Mouse (Mus musculus) hindlimb bud, embryonic 11.5 days (tissue): ENCODE data around the gene Zfp593.

Experiments used
- DNase-seq: peaks from one replicate; pipeline ENCODE4 v3.0.0-alpha.2; 2012; ENCODE audit warnings: low read depth, low spot score; ENCODE audit errors: extremely low spot score

Gene Zfp593

DNA sequence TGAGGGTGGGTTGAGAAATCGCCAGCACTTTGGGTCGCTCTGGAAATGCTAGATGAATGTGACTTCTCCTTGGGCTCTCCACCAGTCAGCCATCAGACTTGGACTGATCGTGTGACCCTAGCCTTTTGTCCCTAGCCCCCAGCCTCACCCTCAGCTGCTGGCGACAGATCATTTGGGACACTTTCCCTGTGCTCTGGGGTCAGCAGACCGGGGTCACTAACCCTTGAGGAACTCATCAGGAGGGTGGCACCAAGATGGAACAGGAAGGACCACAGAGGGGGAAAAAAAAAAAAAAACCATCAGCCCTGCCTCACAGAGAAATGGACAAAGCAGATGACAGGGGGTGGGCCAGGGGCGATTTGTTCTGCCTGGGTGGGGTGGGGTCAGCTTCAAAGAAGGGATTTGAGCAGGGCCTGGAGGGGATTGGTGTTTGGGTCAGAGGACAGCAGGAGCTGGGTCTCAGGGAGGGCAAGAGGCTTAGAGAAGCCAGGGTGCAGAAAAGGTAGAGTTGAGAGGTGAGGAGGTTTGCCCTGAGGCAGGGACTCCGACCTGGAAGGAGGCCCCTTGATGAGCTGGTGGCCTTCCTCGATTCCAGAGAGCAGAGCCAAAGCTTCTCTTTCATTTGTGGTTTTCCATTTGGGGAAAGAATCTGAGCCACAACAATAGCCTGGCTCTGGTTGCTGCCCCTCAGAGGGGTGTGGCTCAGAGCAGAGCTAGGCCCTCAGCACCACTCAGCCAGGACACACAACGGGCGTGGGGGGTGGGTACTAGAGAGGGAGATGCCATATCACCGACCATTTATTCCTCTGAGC lies 12.0 kb upstream of the Zfp593 start:
- no peak for DNase-seq

DNA sequence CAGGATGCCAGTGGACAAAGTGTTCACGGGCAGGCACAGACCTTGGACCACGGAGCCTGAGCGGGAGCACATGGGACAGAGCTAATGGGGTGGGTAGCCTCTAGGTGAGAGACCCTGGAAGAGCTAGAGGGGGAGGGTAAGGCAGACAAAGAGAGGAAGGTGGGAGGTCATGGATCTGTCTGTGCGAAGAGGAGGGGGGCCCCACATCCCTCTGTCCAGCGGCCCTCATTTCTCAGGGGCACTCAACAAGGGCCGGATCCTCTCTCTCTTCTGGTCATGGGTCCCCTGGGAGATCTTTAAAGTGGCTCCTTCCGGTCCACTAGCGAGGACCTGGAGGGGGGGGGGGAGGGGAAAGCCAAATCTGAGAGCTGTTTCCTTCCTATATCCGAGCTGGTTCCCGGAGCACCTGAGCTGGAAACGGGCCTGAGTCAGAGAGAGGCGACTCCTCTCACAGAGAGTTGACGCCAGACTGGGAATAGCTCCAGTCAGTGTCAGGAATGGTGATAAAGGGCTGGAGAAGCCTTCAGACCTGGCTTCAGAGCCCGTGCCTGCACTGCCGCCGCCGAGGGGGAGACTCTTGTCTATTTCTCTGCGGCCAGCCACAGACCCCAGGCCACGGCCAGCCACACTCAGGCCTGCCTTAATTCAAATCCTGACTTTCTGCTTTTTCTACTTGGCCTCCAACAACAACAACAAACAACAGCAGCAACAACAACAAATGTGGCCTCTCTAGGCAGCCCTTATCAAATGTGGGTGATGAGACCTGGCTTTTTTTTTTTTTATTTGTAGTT lies 11.2 kb upstream of the Zfp593 start:
- no peak for DNase-seq

DNA sequence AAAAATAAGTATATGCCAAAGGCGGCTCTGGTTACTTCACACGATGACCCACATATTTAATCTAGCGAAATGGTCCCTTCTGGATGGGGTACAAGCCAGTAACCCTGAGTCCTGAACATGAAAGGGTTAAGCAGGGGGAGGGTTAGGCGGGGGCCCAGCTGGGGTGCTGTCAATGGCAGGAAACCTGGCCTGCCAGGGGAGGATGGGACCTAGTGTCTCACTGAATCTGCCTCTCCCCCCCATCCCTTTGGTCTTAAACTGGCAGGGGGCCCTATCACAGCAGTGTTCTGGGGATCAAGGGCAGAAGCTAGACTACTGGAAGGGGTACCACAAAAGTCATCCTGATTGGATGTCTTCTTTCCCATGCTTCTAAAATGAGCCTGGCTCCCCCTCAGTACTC lies 10.5 kb upstream of the Zfp593 start:
- DNase-seq = no peak

DNA sequence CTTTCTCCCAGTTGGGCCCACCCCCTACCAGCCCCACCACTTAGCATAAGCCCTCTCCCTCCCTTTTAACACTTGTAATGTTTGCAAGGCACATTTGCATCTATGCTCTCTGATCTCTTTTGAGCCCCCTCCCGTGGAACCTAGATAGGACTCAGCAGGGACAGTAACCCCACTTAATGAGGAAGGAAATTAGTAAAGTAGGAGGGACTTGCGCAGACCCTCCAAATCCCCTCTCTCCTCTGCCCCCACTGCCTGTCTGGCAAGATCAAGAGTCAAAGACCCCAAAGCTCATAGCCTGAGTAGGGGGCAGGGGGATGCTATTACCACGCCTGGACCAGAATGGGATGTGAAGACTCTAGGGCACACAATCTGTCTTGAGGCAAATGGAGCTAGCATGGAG lies 9.4 kb upstream of the Zfp593 start:
- DNase-seq = no peak

DNA sequence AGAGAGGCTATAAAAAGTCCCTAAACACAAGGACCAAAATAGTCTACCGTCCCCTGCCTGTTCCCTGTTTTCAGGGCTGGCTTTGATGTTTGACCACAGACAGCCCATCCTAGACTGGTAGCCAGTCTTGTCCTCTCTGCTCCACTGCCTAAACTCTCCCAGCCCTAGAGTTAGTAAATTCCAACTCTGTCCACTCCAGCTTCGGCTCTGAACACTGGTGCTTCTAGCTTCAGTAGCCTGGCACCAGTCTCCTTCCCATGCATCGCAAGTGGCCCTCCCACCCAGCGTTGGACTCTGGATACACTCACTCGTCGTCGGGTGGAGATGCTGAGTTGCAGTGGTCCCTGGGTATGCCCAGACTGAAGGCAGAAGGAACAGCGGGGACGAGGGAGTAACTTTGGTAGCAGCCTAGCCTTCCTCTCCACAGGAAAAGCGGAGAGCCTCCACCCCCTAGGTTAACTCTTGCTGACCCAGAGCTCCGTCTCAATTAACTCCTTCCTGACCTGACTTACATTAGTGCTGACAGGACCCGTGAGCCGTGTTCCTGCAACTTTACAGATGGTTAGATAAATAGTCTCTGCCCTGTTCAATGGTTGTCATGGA lies 8.4 kb upstream of the Zfp593 start, which contains the start of gene Grrp1:
Gene Grrp1 (minus strand): TSS at position 385 of the 603 bp plus-strand sequence.
- DNase-seq = no peak

DNA sequence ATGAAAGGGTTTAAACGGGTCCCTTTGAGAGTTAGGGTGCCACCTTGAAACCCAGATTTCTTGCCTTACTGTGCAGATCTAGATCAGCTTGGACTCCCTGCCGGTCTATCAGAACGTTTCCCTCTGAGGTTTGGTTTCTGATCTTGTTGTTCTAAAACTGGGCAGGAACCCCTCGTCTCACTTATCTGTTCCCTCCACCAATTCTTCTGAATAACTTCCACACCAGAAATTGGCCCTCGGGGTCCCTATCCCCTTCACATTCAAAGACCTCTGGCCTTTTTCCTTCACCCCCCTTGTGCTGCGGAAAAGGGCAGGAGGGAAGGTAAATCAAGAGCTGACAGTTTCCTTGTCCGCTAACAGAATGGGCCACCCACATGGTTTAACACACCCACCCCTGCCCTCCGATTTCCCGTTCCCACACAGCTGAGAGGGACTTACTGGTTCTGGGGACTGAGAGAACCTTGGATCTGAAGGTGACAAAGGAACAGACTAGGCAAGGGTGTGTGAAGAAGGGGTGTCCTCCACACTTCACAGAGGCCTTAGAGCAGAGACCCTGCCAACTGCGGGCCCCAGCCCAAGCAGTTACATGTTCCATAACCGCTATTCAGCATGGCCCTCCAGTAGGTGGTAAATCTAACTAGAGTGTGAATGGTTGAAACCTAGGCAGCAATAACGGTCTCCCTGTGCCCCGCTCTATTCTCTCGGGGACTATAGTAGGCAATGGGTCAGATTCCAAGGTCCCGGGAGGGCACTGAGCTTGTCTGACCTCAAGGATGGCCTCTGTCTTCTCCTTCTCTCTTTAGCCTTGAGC lies 7.7 kb upstream of the Zfp593 start:
- DNase-seq = no peak

DNA sequence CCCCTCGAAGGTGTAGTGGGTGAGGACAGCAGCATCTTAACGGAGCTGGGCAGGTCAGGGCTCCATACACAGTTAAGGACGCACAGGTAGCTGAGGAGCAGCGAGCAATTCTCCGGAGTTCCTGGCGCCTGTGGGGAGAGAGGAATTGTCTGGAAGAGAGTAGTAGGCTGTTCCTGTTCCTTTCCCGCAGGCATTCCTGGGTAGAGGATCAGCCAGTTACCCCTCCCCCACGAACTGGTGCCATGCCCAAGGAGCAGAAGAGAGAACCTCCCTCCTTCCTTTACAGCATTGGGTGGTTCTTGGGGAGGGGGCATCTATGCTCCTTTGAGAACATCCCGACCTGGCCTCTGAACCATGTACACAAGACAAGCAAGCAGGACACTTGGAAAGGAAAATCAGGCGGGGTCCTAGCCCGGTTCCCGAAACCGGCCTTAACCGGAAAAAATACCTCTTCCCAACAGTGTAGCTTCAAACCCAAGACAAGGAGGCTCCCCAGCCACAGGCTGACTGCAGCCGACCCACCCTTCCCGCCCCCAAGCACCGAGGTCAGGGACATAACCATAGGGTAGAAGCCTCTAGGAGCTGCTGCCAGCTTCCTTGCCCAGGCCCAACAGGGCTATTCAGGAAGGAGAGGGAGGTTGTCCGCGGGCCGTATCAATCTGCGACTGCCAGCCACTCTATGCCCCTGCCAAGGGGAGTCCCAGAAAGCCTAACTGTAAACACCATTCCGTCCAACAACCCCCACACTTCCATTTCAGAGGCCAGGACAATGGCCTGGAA lies 6.9 kb upstream of the Zfp593 start:
- no peak for DNase-seq

DNA sequence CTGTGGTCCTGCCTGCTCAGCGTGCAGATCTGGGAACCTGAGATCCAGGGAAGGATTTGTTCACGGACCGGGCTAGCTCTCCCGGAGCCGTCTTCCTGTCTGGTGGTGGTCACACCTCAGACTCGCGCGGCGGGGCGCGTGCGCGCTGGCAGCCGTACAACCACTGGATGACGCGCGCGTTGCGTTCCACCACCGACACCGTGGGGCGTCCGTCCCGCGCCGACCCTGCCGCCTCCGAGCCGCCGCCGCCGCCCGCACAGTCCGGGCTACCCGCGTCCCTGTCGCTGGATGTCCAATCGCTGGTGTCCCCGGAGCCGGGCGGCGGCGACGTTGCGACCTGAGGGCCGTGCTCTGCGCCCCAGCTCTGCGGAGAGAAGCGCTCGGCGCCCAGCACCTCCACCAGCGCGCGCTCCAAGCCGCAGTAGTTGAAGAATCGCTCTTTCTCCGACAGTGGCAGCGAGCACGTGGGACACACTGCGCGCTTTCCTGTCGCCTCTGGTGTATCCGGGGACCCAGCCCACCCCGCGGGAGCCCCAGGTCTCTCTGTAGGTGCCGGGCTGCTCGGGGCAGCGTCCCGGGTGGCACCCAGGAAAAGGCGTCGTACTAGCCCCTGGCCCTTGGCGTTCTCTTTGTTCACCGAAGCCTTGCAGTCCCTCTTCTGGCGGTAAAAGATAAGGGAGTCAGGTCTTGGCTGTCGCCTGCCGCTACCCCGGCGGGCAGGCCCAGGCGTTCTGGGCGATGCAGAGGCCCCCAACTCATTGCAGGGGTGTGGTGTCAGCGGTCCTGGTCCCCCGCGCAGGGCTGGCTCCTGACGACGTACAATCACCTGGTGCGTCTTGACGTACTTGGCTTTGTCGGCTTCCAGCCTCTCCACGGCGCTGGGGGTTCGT lies 6.1 kb upstream of the Zfp593 start:
- DNase-seq = no peak

DNA sequence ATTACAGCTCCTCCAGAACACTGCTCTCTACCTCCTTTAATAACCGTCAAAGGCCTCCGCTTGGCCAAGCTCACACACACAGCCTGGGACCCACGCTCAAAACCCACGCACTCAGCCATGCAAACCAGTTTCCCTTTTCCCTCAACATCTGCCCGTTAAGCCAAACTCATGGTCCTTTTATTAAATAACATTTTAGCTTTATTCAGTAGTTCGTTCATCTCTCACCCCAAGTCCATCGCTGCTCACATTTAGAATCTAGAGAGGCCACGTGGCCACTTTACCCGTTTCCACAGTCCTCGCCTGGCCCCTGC lies 5.5 kb upstream of the Zfp593 start:
- no peak for DNase-seq

DNA sequence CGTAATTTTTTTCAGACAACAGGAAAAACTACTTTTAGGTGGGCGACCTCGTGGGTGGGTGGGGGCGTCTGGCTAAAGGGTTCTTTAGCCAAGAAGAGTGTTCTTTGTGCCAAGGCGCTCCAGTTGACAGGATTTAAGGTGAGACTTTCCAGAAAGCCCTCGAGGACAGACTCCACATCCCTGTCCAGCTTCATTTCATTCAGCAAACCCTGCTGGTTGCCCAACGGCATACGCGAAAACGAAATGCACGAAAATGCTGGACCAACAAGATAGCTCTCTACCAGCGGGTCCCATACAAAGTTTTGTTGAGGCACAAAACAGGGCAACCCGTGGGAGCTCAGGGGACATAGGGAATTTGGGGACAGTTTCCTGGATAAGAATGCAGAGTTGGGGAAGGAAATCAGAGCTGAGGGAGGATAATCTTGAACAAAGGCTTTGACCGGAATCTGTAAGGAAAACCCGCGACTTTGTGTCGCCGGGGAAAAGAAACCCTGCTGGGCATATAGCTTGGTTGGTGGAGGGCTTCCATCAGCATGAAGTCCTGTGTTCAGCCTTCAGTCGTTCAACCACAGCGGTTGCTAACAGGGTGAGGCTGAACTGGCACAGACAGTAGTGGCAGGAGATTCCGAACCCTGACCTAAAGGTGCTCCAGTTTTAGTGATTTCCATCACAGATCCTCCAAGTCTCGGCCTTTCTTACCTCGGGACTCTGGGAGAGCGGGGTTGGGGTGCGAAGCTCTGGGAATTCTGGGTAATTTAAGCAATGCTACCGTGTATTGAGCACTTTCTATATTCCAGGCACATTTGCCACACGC lies 4.9 kb upstream of the Zfp593 start:
- DNase-seq = no peak

DNA sequence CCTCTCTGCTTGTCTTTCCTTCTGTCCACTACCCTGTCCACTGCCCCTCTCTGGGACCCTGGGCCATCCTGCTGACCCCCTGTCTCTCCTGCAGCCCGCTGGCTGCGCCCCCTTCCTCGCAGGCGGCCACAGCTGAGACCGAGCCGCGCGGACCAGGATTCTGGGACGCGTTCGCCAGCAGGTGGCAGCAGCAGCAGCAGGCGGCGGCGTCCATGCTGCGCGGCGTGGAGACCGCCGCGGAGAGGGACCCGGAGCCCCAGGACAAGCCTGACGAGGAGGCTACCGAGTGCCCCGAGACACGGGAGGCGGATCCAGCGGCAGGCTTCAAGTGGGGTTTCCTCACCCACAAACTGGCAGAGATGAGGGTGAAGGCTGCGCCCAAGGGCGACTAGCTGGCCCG lies 4.3 kb upstream of the Zfp593 start:
- DNase-seq = no peak

DNA sequence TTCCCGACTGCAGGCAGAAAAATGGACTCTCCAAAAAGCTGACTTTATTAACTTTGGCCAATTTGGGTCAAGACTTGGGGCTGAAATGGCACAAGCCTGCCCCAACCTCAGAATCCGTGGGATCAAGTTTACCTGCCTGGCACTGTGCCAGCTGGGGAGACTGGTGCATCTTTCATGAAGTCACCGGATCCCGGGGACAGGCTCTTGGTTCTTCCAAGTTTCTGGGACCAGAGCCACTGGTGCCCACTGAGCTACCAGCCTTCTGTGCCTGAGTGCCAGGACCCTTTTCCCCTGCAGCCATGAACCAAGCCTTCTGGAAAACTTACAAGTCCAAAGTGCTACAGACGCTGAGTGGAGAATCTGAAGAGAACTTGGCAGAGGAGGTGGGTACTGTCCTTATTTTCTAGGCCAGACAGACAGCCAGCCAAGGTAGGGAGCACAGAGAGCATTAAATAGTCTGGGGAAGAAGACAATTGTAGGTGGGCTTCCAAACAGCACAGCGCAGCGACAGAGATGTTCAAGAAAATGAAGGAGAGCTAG lies 1.4 kb upstream of the Zfp593 start, which contains the start of gene Gm30191:
Gene Gm30191 (plus strand): TSS at position 217 of the 540 bp plus-strand sequence.
- DNase-seq = no peak

DNA sequence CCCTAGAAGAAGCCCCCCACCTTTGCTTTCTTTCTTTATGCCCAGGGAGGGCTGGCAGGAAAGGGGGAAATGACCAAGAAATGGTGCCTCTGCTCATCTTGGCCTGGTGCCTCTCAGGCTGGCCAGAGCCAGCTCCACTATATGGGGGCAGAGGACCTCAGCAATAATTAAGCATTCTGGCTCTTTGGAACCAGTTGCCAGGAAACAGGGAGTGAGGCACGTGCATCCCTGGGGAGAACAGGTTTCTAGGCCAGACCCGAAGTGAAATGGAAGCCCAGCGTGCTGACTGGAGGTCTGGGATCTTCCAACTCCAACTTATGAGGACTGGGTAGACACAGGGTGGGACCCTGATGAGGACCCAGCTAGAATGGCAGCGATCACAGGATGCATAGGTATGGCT lies 864 bp upstream of the Zfp593 start:
- no peak for DNase-seq

DNA sequence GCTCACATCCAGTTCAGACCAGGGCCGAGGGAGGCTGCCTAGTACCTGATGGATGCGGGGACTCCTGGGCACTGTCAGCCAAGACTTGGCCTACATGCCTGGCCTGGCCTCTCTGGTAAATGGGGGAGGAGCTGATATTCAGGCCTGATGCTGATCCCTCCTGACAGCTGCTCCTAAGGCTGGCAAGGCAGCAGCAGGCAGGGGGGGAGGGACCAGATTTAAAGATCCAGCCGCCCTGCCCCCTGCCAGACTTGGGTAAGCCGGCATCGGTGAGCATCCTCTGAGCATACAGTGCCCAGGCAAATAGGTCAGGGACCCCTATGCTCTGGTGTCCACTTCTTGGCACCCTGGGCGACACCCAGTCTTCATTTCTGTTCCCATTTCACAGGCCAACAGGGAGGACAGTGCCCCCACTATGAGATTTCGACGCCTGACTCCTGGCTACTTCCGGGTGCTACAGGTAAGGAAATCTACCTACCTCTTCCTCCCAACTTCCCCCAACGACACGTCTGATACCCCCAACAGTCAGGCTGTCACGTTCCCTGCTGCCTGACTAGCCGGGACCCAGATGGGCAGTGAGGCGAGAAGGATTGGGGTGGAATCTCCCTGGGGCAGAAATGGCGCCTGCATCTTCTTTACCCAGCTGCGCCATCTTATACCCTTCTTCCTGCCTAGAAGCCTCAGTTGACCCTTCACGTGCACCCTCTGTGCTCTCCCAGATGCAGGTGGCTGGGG lies 1.7 kb downstream of the Zfp593 start, which contains the start of gene E130218I03Rik:
Gene E130218I03Rik (plus strand): TSS at position 147 of the 735 bp plus-strand sequence.
- no peak for DNase-seq

DNA sequence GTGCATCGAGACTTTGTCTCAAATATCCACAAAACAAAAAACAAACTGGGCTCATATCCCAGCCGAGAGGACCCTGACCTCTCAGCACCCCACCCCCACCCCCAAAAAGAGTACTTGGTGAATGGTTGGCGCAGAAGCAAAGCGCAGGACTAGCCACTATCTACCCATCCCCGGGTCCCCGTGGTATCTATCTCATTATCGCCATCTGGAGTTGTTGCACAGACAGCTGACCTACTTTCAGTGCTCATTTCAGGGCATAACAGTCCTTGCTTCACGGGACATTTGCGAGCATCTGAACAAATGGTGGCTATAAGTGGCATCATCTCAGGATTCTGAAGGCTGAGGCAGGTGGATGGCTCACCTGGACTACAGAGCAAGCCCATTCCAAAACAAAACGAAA lies 6.7 kb downstream of the Zfp593 start:
- DNase-seq = no peak

DNA sequence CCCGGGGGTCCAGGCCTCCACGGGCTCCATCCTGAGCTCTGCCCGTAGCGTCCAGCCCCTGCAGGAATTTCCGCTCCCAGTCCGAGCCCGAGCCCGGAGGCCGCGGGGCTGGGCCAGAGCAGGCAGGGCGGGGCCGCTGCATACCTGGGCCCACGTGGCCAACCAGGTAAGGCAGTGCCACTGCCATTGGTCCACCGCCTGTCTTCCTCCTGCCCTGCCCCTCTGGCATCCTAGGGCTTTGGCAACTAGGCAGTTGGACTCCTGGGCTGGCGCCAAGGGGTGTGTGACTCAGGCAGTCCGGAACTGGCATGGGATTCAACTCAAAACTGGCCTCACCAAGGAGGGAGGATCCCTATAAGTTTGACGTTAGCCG lies 7.1 kb downstream of the Zfp593 start, which contains the start of gene Cnksr1:
Gene Cnksr1 (minus strand): TSS at position 121 of the 373 bp plus-strand sequence.
- DNase-seq = no peak

DNA sequence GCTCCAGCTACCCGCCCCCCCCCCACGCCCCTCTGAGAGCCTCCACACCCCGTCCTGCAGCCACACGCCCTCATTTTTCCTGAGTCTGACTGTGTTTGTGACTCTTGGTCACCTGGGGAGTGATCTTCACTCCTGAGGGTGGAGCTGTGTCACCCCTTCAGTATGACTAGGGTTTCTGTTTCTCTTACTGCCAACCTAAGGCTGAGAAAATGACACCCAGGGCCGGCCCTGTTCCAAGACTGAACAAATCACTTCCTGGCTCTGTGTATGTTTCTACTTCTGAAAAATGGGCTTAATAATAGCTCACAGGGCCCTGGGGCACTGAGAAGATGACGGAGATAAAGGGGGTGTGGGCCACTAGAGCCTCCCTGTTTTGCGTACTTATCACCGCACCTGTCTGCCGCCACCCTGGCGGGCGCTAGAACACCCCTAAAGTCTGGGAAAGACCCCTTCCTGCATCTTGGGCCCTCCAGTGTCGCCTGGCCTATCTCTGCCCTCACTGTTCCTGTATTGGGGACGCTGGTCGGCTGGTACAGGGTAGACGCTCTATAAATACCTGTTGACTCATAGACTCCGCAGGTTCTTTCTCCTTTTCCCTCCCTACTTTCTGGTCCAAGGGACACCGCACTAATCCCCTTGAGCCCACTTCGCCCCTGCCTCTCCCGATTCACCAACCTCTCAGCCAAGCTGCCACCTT lies 7.7 kb downstream of the Zfp593 start:
- DNase-seq = no peak
